Mouse (Mus musculus): ENCODE measurements at regions not wholly inside any gene's neighbourhood (a gene's known extent, or its start where the extent isn't known, plus 50 kb on each side); places are given as distances from the start of the nearest gene placed in this dataset.
A peak's percentile ranks its signal among the peaks of the same experiment; 100 is the strongest.

GRCm38 (mm10) chr16:70019564-70019963 is 156.0 kb upstream of the Speer2 start:
- Histone ChIP-seq H3K27ac (replicated peaks) (no peak overlapping the region), H3K9ac (no peak overlapping the region), H3K36me3 (no peaks in the 10 kb centered on the region), H3K27me3 (no peaks in the 10 kb centered on the region), H3K4me2 (no peak overlapping the region), H3K4me3 (no peak overlapping the region), H3K9me3 (no peaks in the 10 kb centered on the region), H3K4me1 (replicated peaks) (no peaks in the 10 kb centered on the region)
- no peak for ATAC-seq (ENCODE audit: low FRiP score, low read depth)
- 94% methylated on average over 2 of the region's 2 CpGs for WGBS

- no peak overlapping the region for H3K9ac ChIP-seq
- no peak for ATAC-seq (ENCODE audit: low FRiP score, low read depth)
- no peaks in the 10 kb centered on the region for H3K4me1 ChIP-seq (replicated peaks)
- H3K27me3 ChIP-seq = no peaks in the 10 kb centered on the region
- H3K36me3 ChIP-seq = no peaks in the 10 kb centered on the region
- no peak overlapping the region for H3K4me2 ChIP-seq
- H3K9me3 ChIP-seq = no peaks in the 10 kb centered on the region
- 92% methylated on average over 7 of the region's 7 CpGs for WGBS
- no peak overlapping the region for H3K4me3 ChIP-seq
- no peak overlapping the region for H3K27ac ChIP-seq (replicated peaks)
Measured at GRCm38 (mm10) chr16:70021436-70021835, 157.9 kb upstream of the Speer2 start.

GRCm38 (mm10) chr16:70028649-70029048 is 165.1 kb upstream of the Speer2 start:
- Histone ChIP-seq H3K4me2 (no peak overlapping the region), H3K27ac (replicated peaks) (no peak overlapping the region), H3K36me3 (no peaks in the 10 kb centered on the region), H3K9ac (no peak overlapping the region), H3K27me3 (no peaks in the 10 kb centered on the region), H3K4me3 (no peak overlapping the region), H3K9me3 (no peaks in the 10 kb centered on the region), H3K4me1 (replicated peaks) (no peaks in the 10 kb centered on the region)
- WGBS = 84% methylated on average over 13 of the region's 13 CpGs
- ATAC-seq (ENCODE audit: low FRiP score, low read depth) = no peak

GRCm38 (mm10) chr16:70045547-70045946 is 182.0 kb upstream of the Speer2 start:
- Histone ChIP-seq H3K4me1 (replicated peaks) (no peaks in the 10 kb centered on the region), H3K27ac (replicated peaks) (no peak overlapping the region), H3K9me3 (no peaks in the 10 kb centered on the region), H3K4me2 (no peak overlapping the region), H3K4me3 (no peak overlapping the region), H3K9ac (no peak overlapping the region), H3K36me3 (no peaks in the 10 kb centered on the region), H3K27me3 (no peaks in the 10 kb centered on the region)
- no peak for ATAC-seq (ENCODE audit: low FRiP score, low read depth)

- Histone ChIP-seq H3K36me3 (no peaks in the 10 kb centered on the region), H3K4me1 (replicated peaks) (no peaks in the 10 kb centered on the region), H3K4me3 (no peak overlapping the region), H3K27ac (replicated peaks) (no peak overlapping the region), H3K9ac (no peak overlapping the region), H3K27me3 (no peaks in the 10 kb centered on the region), H3K9me3 (no peaks in the 10 kb centered on the region), H3K4me2 (no peak overlapping the region)
- 71% methylated on average over 4 of the region's 4 CpGs for WGBS
- ATAC-seq (ENCODE audit: low FRiP score, low read depth) = no peak
Measured at GRCm38 (mm10) chr16:70046009-70046408, 182.5 kb upstream of the Speer2 start.

GRCm38 (mm10) chr16:70049850-70050249 is 186.3 kb upstream of the Speer2 start:
- no peaks in the 10 kb centered on the region for H3K4me1 ChIP-seq (replicated peaks)
- no peak overlapping the region for H3K9ac ChIP-seq
- no peaks in the 10 kb centered on the region for H3K9me3 ChIP-seq
- no peaks in the 10 kb centered on the region for H3K27me3 ChIP-seq
- H3K27ac ChIP-seq (replicated peaks) = no peak overlapping the region
- no peaks in the 10 kb centered on the region for H3K36me3 ChIP-seq
- 47% methylated on average over 2 of the region's 2 CpGs for WGBS
- no peak overlapping the region for H3K4me2 ChIP-seq
- ATAC-seq (ENCODE audit: low FRiP score, low read depth) = no peak
- no peak overlapping the region for H3K4me3 ChIP-seq

GRCm38 (mm10) chr16:70071471-70071870 is 207.9 kb upstream of the Speer2 start:
- Histone ChIP-seq H3K36me3 (no peaks in the 10 kb centered on the region), H3K4me2 (no peak overlapping the region), H3K9me3 (no peaks in the 10 kb centered on the region), H3K4me1 (replicated peaks) (no peaks in the 10 kb centered on the region), H3K27me3 (no peaks in the 10 kb centered on the region), H3K9ac (no peak overlapping the region), H3K4me3 (no peak overlapping the region), H3K27ac (replicated peaks) (no peak overlapping the region)
- ATAC-seq (ENCODE audit: low FRiP score, low read depth) = no peak
- WGBS = 89% methylated on average over 4 of the region's 4 CpGs

GRCm38 (mm10) chr16:70073740-70074139 is 210.2 kb upstream of the Speer2 start:
- ATAC-seq (ENCODE audit: low FRiP score, low read depth) = no peak
- Histone ChIP-seq H3K4me1 (replicated peaks) (no peaks in the 10 kb centered on the region), H3K36me3 (no peaks in the 10 kb centered on the region), H3K9me3 (no peaks in the 10 kb centered on the region), H3K27ac (replicated peaks) (no peak overlapping the region), H3K27me3 (no peaks in the 10 kb centered on the region), H3K4me3 (no peak overlapping the region), H3K4me2 (no peak overlapping the region), H3K9ac (no peak overlapping the region)
- 88% methylated on average over 2 of the region's 2 CpGs for WGBS

- H3K27ac ChIP-seq (replicated peaks) = no peak overlapping the region
- H3K4me1 ChIP-seq (replicated peaks) = no peaks in the 10 kb centered on the region
- no peaks in the 10 kb centered on the region for H3K9me3 ChIP-seq
- no peak overlapping the region for H3K4me3 ChIP-seq
- H3K9ac ChIP-seq = no peak overlapping the region
- WGBS = 74% methylated on average over 10 of the region's 10 CpGs
- no peaks in the 10 kb centered on the region for H3K27me3 ChIP-seq
- 0 out of 2 replicates have a peak overlapping the region, but pooled peaks have one; percentile 6 for H3K4me2 ChIP-seq
- ATAC-seq (ENCODE audit: low FRiP score, low read depth) = no peak
- H3K36me3 ChIP-seq = no peaks in the 10 kb centered on the region
Measured at GRCm38 (mm10) chr16:70079497-70079896, 216.0 kb upstream of the Speer2 start.

GRCm38 (mm10) chr16:70091291-70091690 is 222.5 kb upstream of the Gbe1 start:
- no peak overlapping the region for H3K9ac ChIP-seq
- no peak overlapping the region for H3K27ac ChIP-seq (replicated peaks)
- no peak for ATAC-seq (ENCODE audit: low FRiP score, low read depth)
- no peak overlapping the region for H3K4me2 ChIP-seq
- no peaks in the 10 kb centered on the region for H3K27me3 ChIP-seq
- H3K9me3 ChIP-seq = no peaks in the 10 kb centered on the region
- no peaks in the 10 kb centered on the region for H3K4me1 ChIP-seq (replicated peaks)
- WGBS = 65% methylated on average over 4 of the region's 4 CpGs
- H3K36me3 ChIP-seq = no peaks in the 10 kb centered on the region
- H3K4me3 ChIP-seq = no peak overlapping the region

GRCm38 (mm10) chr16:70091963-70092362 is 221.8 kb upstream of the Gbe1 start:
- no peak overlapping the region for H3K4me3 ChIP-seq
- H3K4me1 ChIP-seq (replicated peaks) = no peaks in the 10 kb centered on the region
- no peaks in the 10 kb centered on the region for H3K36me3 ChIP-seq
- WGBS = 82% methylated on average over 5 of the region's 5 CpGs
- H3K27me3 ChIP-seq = no peaks in the 10 kb centered on the region
- H3K27ac ChIP-seq (replicated peaks) = no peak overlapping the region
- H3K4me2 ChIP-seq = no peak overlapping the region
- ATAC-seq (ENCODE audit: low FRiP score, low read depth) = no peak
- no peak overlapping the region for H3K9ac ChIP-seq
- H3K9me3 ChIP-seq = no peaks in the 10 kb centered on the region

GRCm38 (mm10) chr16:70093224-70093623 is 220.5 kb upstream of the Gbe1 start:
- Histone ChIP-seq H3K4me3 (no peak overlapping the region), H3K9me3 (no peaks in the 10 kb centered on the region), H3K9ac (no peak overlapping the region), H3K4me2 (no peak overlapping the region), H3K4me1 (replicated peaks) (no peaks in the 10 kb centered on the region), H3K27me3 (no peaks in the 10 kb centered on the region), H3K36me3 (no peaks in the 10 kb centered on the region), H3K27ac (replicated peaks) (no peak overlapping the region)
- no peak for ATAC-seq (ENCODE audit: low FRiP score, low read depth)
- WGBS = 30% methylated on average over 3 of the region's 3 CpGs

GRCm38 (mm10) chr16:70095221-70095620 is 218.5 kb upstream of the Gbe1 start:
- no peak overlapping the region for H3K27ac ChIP-seq (replicated peaks)
- H3K36me3 ChIP-seq = no peaks in the 10 kb centered on the region
- no peaks in the 10 kb centered on the region for H3K27me3 ChIP-seq
- no peak overlapping the region for H3K4me3 ChIP-seq
- no peaks in the 10 kb centered on the region for H3K9me3 ChIP-seq
- ATAC-seq (ENCODE audit: low FRiP score, low read depth) = no peak
- H3K9ac ChIP-seq = no peak overlapping the region
- H3K4me1 ChIP-seq (replicated peaks) = no peaks in the 10 kb centered on the region
- no peak overlapping the region for H3K4me2 ChIP-seq
- whole genome bisulfite sequencing = 89% methylated on average over 2 of the region's 2 CpGs
